Mouse (Mus musculus): ENCODE measurements around the gene Ppp2r1b.

The Ppp2r1b gene

GRCm38 (mm10) chr9:50841079-50841789 lies 3.9 kb upstream of the Ppp2r1b start:
- no peak for DNase-seq

- peak; percentile 67 for DNase-seq
Measured at GRCm38 (mm10) chr9:50845547-50845946, 446 bp downstream of the Ppp2r1b start.

- DNase-seq = no peak
Measured at GRCm38 (mm10) chr9:50847133-50847532, 2.0 kb downstream of the Ppp2r1b start.

- peak; percentile 43 for DNase-seq
Measured at GRCm38 (mm10) chr9:50847606-50848368, 2.7 kb downstream of the Ppp2r1b start.

GRCm38 (mm10) chr9:50848821-50849220 lies 3.7 kb downstream of the Ppp2r1b start:
- peak; percentile 64 for DNase-seq

- peak; percentile 94 for DNase-seq
Measured at GRCm38 (mm10) chr9:50849249-50849648, 4.1 kb downstream of the Ppp2r1b start.

- no peak for DNase-seq
Measured at GRCm38 (mm10) chr9:50849755-50850154, 4.7 kb downstream of the Ppp2r1b start.

- DNase-seq = no peak
Measured at GRCm38 (mm10) chr9:50850271-50850670, 5.2 kb downstream of the Ppp2r1b start.

- DNase-seq = no peak
Measured at GRCm38 (mm10) chr9:50850713-50851112, 5.6 kb downstream of the Ppp2r1b start.

- DNase-seq = no peak
Measured at GRCm38 (mm10) chr9:50852634-50853349, 7.7 kb downstream of the Ppp2r1b start.

- no peak for DNase-seq
Measured at GRCm38 (mm10) chr9:50854376-50854775, 9.3 kb downstream of the Ppp2r1b start.

- no peak for DNase-seq
Measured at GRCm38 (mm10) chr9:50855133-50855766, 10.1 kb downstream of the Ppp2r1b start.

GRCm38 (mm10) chr9:50855780-50856179 lies 10.7 kb downstream of the Ppp2r1b start:
- DNase-seq = no peak

- DNase-seq = peak; percentile 99
Measured at GRCm38 (mm10) chr9:50856341-50857081, 11.4 kb downstream of the Ppp2r1b start.

GRCm38 (mm10) chr9:50857082-50857641 lies 12.1 kb downstream of the Ppp2r1b start:
- DNase-seq = no peak

GRCm38 (mm10) chr9:50858681-50859080 lies 13.6 kb downstream of the Ppp2r1b start:
- no peak for DNase-seq

- no peak for DNase-seq
Measured at GRCm38 (mm10) chr9:50861119-50861839, 16.2 kb downstream of the Ppp2r1b start.

GRCm38 (mm10) chr9:50863824-50864223 lies 18.7 kb downstream of the Ppp2r1b start:
- DNase-seq = no peak

- DNase-seq = no peak
Measured at GRCm38 (mm10) chr9:50864877-50865276, 19.8 kb downstream of the Ppp2r1b start.

- no peak for DNase-seq
Measured at GRCm38 (mm10) chr9:50865803-50866202, 20.7 kb downstream of the Ppp2r1b start.

GRCm38 (mm10) chr9:50867015-50867414 lies 21.9 kb downstream of the Ppp2r1b start:
- no peak for DNase-seq
